In the genomic region with DNA sequence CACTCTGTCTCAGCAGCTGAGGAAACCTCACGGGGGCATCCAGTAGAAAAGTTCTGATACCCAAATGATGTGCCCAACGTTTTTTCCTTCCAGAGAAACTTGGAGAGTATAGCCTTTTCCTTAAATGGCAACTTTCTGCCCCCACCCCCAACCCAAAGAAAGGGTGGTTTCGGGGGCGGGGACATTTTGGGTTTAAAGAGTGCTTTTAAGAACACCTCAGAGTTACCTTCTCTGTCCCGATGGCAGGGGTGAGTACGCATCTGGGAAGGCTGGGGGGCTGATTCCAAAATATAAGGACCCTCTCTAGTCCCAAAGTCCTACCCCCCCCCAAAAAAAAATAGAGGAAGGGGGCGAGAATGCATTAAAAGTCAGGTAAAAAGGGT, we compare ENCODE assay signal across 8 mouse cellular contexts. TPM values are rescaled to one million over a fixed set of nuclear protein-coding genes. Genes with fewer than 3 reads are reported as not detected.
DNase-seq lines count a peak whose midpoint lies in the region; ATAC-seq and TF ChIP-seq lines count a peak whose summit lies in the region.

No protein-coding gene starts in this region.

- no peaks in the 10 kb centered on the region for H3K36me3 ChIP-seq in kidney, embryonic 15.5 days
- H3K36me3 ChIP-seq in intestine, embryonic 15.5 days: no peaks in the 10 kb centered on the region
- H3K36me3 ChIP-seq in neural tube, embryonic 14.5 days (ENCODE audit: control insufficient read depth, insufficient read depth, low read length): no peaks in the 10 kb centered on the region

- no peaks in the 10 kb centered on the region for H3K9me3 ChIP-seq in kidney, embryonic 15.5 days (replicated peaks)
- no peaks in the 10 kb centered on the region for H3K9me3 ChIP-seq in intestine, embryonic 15.5 days
- no peaks in the 10 kb centered on the region for H3K9me3 ChIP-seq in neural tube, embryonic 14.5 days (ENCODE audit: control insufficient read depth, low read length)

- H3K4me3 ChIP-seq in kidney, embryonic 15.5 days (replicated peaks): peak overlapping the region; percentile 62
- peak overlapping the region; percentile 40; the same call in 1 of the 2 replicates for H3K4me3 ChIP-seq in cortical plate, adult 2 months (ENCODE audit: insufficient read depth, low read length)
- peak overlapping the region; percentile 45 for H3K4me3 ChIP-seq in intestine, embryonic 15.5 days (replicated peaks)
- H3K4me3 ChIP-seq in neural tube, embryonic 14.5 days (ENCODE audit: low read depth, low read length): peak overlapping the region; percentile 36

- H3K9ac ChIP-seq in kidney, embryonic 15.5 days: peak overlapping the region; percentile 71
- H3K9ac ChIP-seq in intestine, embryonic 15.5 days: 0 out of 2 replicates have a peak overlapping the region, but pooled peaks have one; percentile 13
- H3K9ac ChIP-seq in neural tube, embryonic 14.5 days (replicated peaks; ENCODE audit: low read depth, low read length): no peak overlapping the region

- no peak for TF ChIP-seq POLR2A in cortical plate, adult 2 months (IDR thresholded peaks at IDR 0.05; ENCODE audit: extremely low read depth, insufficient read depth, low read length)

- peaks cover 67% of the 10 kb centered on the region for H3K27me3 ChIP-seq in kidney, embryonic 15.5 days
- H3K27me3 ChIP-seq in intestine, embryonic 15.5 days (replicated peaks): peaks cover 68% of the 10 kb centered on the region
- peaks cover 22% of the 10 kb centered on the region for H3K27me3 ChIP-seq in neural tube, embryonic 14.5 days (ENCODE audit: control insufficient read depth, insufficient read depth, low read length)

- no peak for ATAC-seq in kidney, embryonic 15.5 days (replicated peaks; ENCODE audit: low FRiP score)
- no peak for ATAC-seq in intestine, embryonic 15.5 days
- no peak for ATAC-seq in neural tube, embryonic 14.5 days (ENCODE audit: low read depth)
- ATAC-seq in megakaryocyte progenitor cell, adult 5-6 weeks (replicated peaks; ENCODE audit: poor library complexity): no peak

- under 1% methylated on average over 7 of the region's 7 CpGs for WGBS in kidney, embryonic 15.5 days
- WGBS in intestine, embryonic 15.5 days: under 1% methylated on average over 7 of the region's 7 CpGs
- WGBS in neural tube, embryonic 14.5 days: 0% methylated on average over 7 of the region's 7 CpGs

- DNase-seq in kidney, postnatal 36 days: no peak
- no peak for DNase-seq in adipocyte (ENCODE audit: low spot score)
- no peak for DNase-seq in right cerebral cortex, adult 2 months (ENCODE audit: low spot score in 2 of 2)

- TF ChIP-seq CTCF in cortical plate, adult 2 months (IDR thresholded peaks at IDR 0.05; ENCODE audit: extremely low read depth, insufficient read depth, low read length): no peak

- 0 out of 2 replicates have a peak overlapping the region, but pooled peaks have one; percentile 29 for H3K27ac ChIP-seq in kidney, embryonic 15.5 days
- H3K27ac ChIP-seq in cortical plate, adult 2 months (ENCODE audit: insufficient read depth, low read length): no peak overlapping the region
- no peak overlapping the region for H3K27ac ChIP-seq in intestine, embryonic 15.5 days
- H3K27ac ChIP-seq in neural tube, embryonic 14.5 days (ENCODE audit: low read depth, low read length): no peak overlapping the region

- peaks cover 48% of the 10 kb centered on the region for H3K4me1 ChIP-seq in kidney, embryonic 15.5 days
- H3K4me1 ChIP-seq in cortical plate, adult 2 months (ENCODE audit: control insufficient read depth, insufficient read depth, low read length): no peaks in the 10 kb centered on the region
- H3K4me1 ChIP-seq in intestine, embryonic 15.5 days (replicated peaks): peaks cover 28% of the 10 kb centered on the region
- peaks cover 19% of the 10 kb centered on the region; the same call in 1 of the 2 replicates for H3K4me1 ChIP-seq in neural tube, embryonic 14.5 days (ENCODE audit: control insufficient read depth, insufficient read depth, low read length)

- H3K4me2 ChIP-seq in kidney, embryonic 15.5 days: peak overlapping the region; percentile 98
- H3K4me2 ChIP-seq in intestine, embryonic 15.5 days (replicated peaks): peak overlapping the region; percentile 95
- H3K4me2 ChIP-seq in neural tube, embryonic 14.5 days (ENCODE audit: low read depth, low read length): peak overlapping the region; percentile 57

RNA-seq across cellular contexts. Expression of gene Lef1, which starts 2.3 kb away (rescaled TPM):
- 25.6 and 26.2 TPM in 2 replicates for polyA plus RNA-seq in kidney, embryonic 15.5 days (2015; fragmentation: Nextera tagmentation; extraction: Ambion mirVana)
- polyA plus RNA-seq in cortical plate, adult 2 months (2012; rRNA removed): 10.1 and 11.0 TPM in 2 replicates
- polyA plus RNA-seq in intestine, embryonic 15.5 days (2015; fragmentation: Nextera tagmentation; extraction: Ambion mirVana): 0.62 and 1.4 TPM in 2 replicates
- polyA plus RNA-seq in neural tube, embryonic 14.5 days (2014; fragmentation: Nextera tagmentation; extraction: Ambion mirVana): 3.7 and 9.1 TPM in 2 replicates
- 0.64 TPM in 1 of 2 replicates, not detected in the other for total RNA-seq in megakaryocyte progenitor cell, adult 5-6 weeks (2015)
- 0.37 TPM in 1 of 2 replicates, not detected in the other for total RNA-seq in megakaryocyte progenitor cell, adult 5-6 weeks (2017)
